In the genomic region with DNA sequence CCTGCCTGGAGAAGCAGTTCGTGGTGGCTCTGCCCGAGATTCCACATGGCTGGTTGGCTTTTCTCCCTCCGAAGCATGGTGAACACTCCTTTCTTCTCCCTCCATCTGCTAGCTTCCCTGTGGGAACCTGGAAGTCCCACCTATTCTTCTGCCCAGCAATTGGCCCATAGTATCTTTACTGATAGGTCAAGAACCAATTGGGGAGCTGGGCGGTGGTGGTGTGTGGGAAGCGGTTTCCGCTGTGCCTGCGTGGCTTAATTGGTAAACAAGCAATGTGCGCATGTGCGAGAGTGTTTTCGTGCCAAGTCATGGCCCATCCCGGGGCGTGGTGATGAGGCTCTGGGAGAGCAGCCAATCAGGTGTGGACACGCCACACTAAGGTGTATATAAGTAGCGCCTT, we compare ENCODE assay signal across 6 mouse cellular contexts.
A peak's percentile ranks its signal among the peaks of the same experiment; 100 is the strongest.
DNase-seq lines count a peak whose midpoint lies in the region; TF ChIP-seq lines count a peak whose summit lies in the region.
"Not testable (repeated sequence)": the region's sequence is repeated elsewhere in the genome, so short reads cannot be mapped to it uniquely, and the experiment has no call there.

No protein-coding gene starts in this region.

- H3K9me3 ChIP-seq in E14TG2a.4 (ENCODE audit: low read length): peaks cover 11% of the 10 kb centered on the region; the same call in 1 of the 2 replicates

- not testable (repeated sequence) for TF ChIP-seq CTCF in E14TG2a.4 (conservative IDR thresholded peaks at IDR 0.05; ENCODE audit: low read length)

- H3K4me1 ChIP-seq in E14TG2a.4 (replicated peaks; ENCODE audit: low read depth, low read length): peaks cover 17% of the 10 kb centered on the region

- peak; percentile 85 for DNase-seq in R1 (ENCODE audit: low read depth, low spot score)
- DNase-seq in cerebellum, adult 11 months: peak; percentile 12
- DNase-seq in cerebellum, adult 9-10 months: peak; percentile 20
- DNase-seq in cerebellum, postnatal 10 days: peak; percentile 31 to 37
- DNase-seq in cerebellum, postnatal 25 days: peak; percentile 19 to 21

- peak overlapping the region; percentile 43 for H3K4me3 ChIP-seq in E14TG2a.4 (replicated peaks; ENCODE audit: low read length)

- not testable (repeated sequence) for H3K36me3 ChIP-seq in E14TG2a.4 (ENCODE audit: insufficient read depth, low read length)

- H3K27me3 ChIP-seq in E14TG2a.4 (ENCODE audit: insufficient read depth, low read length): not testable (repeated sequence)

Comparison
In these comparisons a context has a peak if more than half of its experiments do, and no peak if none do; other contexts are left out.
1. Peak in every context shown above with its lines: DNase-seq and H3K4me3 ChIP-seq.
2. DNase-seq: peak in every context shown above with its lines; median percentile 85 in R1; 34 in cerebellum, postnatal 10 days; 20 in cerebellum, adult 9-10 months; 20 in cerebellum, postnatal 25 days; 12 in cerebellum, adult 11 months.